Mouse (Mus musculus) R1 (cell line): ENCODE results near the gene 4930558K02Rik.
A peak's percentile ranks its signal among the peaks of the same experiment; 100 is the strongest.

Source experiments
- DNase-seq: peaks from one replicate; pipeline ENCODE4 v3.0.0-alpha.2; 2018; ENCODE audit warnings: low read depth, low spot score

Gene 4930558K02Rik

DNA sequence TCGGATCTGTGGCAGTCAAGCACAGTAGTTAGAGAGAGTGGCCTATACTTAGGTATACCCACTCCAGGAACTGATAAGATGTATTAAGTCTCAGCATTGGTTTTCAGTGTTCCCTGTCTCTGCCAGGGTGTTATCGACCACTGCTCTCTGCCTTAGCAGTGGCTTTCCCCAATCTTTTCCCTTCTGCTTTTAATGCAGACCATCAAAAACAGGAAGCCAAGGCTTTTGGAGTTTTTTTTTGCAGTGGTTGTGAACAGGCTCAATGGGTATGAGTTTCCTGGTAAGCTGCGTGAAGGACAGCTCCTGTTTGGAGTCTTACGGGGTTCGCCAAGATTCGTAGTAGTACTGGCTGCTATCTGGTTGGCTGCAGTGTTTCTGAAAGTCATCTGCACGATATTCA, 13.0 kb upstream of the 4930558K02Rik start:
- no peak for DNase-seq

DNA sequence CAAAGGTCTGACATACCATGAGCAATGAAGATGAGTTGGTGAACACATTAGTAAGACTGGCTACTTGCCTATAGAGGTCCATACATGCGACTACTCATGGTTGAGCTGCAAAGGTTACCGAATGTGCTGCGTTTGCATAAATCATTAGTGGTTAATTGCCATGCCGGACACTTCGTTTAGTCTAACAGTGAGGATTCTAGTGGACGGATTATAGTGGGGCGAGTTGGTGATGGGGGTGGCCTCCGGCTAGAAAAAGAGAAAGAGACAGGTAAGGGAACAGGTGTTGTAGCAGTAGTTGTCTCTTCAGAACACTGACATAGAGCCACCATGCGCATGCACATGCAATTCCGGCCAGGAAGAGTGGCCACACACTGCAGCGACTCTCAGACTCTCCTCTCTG, 12.4 kb upstream of the 4930558K02Rik start:
- DNase-seq, result no peak

DNA sequence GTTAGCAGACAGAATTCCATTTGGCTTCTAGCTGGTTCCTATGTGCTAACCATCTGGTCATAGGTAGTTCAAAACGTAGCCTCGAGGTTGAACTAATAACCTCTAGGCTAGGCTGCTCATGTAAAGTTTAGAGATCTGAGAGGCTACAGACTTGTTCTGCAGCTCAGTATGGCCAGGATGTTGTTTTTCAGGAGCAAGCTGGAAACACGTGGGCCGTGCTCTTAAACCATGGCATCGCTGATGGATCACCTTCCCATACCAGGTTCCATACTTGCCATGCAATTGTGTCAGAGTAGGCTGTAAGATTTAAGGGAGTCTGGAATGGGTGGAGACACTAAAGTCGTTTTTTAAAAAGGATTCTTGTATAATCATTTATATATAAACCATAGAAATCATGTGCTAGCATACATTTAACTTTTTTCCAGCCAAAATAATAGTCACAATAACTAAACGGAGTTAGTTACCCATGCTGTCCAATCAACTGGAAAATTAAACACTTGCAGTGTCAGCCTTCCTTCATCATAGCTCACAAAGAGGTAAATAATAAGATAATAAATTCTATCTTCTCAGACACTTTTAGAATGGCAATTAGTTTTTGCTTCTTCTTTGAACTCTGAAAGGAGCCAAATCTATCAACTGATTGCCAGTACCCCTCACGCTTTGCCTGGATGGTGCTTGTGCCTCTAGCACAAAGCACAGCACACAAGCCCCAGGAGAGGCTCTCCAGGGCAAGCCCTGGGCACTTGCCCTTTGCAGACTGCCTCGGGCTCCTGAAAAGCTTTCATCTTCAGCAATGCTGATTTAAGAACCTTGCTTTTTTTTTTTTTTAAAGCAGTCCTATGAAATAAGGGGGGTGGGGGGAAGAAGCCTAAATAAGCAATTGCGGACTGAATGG, 11.5 kb upstream of the 4930558K02Rik start:
- DNase-seq, result no peak

DNA sequence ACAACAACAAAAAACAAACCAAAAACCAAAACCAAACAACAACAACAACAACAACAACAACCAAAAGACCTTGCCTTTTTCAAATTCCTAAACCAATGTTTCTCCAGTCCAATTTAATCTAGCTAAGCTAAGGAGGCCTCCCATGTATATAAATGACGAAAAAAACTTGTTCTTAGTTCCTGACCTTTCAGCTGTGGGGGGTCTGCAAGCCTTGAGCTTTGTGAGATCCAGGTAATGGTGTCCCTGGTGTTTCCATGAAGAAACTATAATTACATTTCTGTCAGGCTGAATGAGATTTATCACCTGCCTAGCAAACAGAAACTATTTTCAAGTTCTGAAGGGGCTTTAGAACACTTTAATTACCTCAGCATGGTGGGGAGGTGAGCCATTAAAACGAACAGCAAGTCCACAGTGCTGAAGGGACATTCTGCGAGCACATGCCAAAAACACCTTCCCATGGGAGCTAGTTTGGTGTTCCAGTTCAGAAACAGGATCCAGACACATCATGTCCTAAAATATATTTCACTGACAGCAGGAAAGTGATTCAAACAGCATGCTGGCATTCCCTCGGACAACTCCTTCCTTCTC, 4.6 kb upstream of the 4930558K02Rik start:
- DNase-seq, result no peak

DNA sequence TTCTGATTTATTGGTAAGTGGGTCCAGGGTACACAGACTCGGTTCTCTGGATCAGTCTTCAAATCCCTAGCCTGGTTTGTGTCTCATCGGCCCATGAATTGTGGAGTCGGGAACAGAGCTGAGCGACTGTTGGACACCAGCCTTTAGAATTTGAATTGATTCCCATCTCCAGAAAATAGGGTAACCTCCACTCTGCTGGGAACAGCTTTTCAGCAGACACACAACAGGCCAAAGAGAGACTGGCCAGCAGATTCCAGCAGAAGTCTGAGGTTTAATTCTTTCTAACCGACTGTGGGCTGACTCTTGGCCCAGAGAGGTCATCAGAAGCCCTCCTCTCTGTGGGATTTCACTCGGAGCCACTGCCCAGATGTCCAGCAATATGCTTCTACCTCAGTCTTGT, 4.0 kb upstream of the 4930558K02Rik start:
- no peak for DNase-seq

DNA sequence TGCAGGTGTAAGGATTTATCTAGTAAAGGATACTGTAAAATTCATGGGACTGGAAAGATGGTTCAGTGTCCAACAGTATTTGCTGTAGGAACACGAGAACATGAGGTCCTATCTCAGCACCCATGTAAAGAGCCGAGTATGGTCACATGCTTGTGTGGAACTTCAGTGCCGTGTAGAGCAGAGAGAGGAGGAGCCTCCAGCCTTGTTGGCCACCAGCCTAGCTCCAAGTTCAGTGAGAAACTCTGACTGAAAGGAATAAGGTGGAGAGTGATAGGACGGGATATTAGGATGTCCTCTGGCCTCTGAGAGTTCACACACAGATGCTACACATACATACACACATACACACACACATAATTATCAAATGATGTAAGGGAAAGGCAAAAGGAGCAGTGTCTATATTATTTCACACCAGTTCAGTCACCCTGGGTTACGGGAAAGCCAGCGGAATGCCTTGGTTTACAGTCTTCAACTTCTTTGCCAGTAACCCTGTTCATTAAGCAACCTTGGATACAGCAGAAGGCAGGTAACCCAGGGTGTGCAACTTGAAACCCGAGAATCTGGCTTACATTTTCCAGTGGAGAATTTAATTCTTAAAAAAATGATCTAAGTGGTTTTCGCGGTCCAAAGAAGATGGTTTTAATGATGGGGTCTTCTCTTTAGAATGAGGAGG, 1.3 kb upstream of the 4930558K02Rik start:
- DNase-seq, result no peak

DNA sequence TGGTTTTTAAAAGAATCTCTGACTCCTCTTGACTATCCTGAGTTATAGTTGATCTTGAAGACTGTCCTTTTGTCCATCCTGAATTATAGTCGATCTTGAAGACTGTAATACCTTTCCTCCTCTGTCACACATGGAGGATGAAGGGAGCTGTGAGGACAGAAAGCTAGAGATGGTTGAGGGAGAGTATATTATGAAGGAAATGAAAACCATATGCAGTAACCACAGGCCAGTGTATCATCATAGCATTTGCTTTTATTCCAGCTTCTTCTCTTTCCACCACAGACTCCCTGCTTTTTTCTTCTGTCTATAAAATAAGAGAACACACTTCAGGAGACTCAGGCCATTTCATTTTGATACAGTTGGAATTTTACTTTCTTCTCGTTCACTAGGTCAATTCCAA, 610 bp upstream of the 4930558K02Rik start:
- no peak for DNase-seq

DNA sequence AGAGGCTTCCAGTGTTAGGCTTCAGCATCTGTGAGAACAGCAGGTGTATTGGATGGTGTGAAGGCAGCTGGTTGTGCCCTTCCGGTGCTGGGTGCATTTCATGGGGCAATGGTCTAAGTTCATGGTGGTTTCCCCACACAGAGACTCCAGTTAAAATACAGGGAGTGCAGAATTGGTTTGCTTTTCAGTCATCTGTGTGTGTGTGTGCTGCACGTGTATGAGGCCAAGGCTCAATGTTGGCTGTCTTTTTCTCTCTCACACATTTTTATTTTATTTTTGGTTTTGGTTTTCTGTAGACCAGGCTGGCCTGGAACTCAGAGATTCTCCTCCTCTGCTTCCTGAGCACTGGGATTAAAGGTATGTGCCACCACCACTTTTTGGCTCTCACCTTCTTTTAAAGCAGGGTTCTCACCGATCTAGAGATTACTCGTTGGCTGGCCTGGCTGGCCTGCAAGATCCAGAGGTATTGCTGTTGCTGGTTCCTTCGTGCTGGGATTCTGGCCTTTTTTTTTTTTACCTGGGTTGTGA, 1.2 kb downstream of the 4930558K02Rik start:
- DNase-seq, result no peak

DNA sequence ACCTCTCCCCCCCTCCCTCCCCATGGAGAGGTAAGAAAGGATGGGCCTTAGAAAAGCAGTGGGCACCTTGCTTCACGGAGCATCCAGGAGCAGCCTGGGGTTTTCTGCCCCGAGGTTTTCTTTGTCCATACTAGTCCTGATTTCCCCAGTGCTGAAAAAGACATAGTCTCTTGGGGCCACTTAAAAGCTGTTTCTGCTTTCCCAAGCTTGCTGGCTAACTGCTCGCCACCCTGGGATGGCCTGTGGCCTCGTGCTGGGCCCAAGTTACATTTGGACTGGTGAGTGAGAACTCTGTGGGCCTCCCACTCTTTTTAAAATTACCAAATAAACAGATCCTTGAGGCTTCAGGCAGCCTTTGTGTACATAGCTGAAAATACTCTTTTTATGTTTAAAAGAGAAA, 2.1 kb downstream of the 4930558K02Rik start:
- DNase-seq, result no peak

DNA sequence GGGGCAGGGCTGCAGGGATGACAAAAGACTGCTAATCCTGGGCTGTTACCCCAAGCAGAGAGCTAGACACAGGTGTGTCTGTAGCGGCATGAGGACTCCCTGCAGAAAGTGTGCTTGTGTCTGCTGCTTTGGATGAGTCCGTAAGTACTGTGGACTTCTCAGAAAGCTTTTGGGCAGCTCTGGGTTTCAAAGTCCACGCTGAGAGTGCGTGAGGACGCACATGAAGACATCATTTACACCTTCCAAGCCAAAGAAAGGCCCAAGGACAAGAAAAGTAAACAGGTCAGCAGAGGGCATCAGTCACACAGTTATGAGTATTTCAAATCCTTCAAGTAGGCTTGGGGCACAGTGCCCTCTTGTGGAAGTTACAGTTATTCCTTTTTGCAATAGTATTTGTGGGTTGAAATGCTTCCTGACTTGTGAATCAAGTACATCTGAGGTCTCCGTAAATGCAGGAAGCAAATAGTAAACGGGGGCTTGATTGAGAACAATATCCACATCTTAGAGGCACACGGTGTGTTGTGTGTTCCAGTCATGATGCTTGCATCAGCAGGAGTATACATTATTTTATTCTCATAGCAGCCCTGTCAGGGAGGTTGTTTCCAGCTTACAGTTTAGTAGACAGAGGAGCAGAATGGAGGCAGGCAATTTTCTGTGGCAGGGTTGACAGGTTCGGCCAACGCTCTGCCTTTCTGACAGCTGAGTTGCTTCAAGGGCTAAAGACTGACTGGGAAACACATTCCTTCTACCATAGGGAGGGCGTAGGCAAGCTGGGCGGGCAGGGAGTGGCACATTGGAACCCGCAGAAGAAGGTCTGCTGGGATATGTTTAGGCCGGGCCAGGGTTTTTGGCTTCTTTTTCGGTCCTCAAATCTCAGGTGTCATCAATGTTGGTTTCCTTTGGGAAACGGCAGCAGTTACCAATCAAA, 2.9 kb downstream of the 4930558K02Rik start:
- DNase-seq, result peak; percentile 90

DNA sequence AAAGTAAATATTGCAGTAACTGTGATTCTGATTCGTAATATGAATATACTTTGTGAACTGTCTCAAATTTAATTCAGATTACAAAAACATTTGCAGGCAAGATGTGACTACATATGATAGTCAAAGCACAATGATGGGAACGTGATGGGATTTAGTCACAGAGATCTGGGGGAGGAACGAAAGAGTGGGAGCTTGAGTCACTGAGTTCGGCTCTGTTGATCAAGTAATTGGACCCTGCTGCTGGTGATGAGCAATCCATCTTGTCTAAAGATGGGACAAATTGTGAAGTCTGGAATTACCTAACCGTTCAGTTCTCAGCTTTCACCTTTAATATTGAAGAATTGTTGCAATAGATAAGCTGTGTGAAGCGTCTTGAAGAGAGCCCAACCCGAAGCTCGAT, 7.2 kb downstream of the 4930558K02Rik start:
- no peak for DNase-seq

DNA sequence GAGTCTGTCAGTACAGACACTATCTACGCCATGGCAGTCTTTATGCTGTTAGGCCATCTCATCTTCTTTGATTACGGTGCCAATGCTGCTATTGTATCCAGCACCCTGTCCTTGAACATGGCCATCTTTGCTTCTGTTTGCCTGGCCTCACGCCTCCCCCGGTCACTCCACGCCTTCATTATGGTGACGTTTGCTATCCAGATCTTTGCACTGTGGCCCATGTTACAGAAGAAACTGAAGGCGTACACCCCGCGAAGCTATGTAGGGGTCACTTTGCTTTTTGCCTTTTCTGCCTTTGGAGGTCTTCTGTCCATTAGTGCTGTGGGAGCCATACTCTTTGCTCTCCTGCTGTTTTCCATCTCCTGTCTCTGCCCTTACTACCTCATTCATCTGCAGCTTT, 8.6 kb downstream of the 4930558K02Rik start:
- DNase-seq, result no peak

DNA sequence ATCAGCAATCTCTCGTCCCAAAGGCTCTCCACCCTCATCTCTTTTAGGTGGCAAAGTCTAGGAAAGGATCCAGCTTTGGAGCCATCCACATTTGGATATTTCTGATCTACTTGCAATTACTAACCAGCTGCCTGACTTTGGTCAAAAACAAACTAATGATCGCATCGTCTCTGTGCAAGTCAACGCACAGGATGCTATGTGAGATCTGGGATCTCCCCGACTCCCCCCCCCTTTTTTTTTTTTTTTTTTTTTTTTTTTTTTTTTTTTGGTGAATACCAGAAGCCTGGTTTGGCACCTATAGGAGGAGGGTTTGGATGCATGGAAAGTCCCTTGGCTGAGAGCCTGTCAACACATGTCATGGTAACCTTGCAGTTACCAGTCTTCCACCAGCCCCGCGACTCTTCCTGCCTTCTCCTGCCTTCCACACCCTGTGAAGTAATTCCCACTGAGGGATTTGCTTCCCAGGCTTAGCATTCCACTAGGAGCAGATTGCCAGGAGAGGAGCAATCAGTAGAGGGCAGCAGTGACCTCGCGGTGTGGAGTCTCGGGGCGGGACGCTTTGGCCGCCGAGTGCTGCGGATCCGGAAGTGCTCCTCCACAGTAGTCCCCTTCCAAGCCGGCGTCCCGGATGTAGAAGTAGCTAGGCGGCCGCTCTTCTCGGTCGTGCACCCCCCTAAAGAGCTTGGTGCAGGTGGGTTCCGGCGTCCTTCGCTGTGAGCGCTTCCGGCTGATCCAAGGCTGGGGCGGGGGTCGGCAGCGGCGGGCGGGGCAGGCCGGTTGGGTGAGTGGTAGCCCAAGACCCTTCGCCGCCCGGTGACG, 10.6 kb downstream of the 4930558K02Rik start, which contains the start of gene Pigc:
TSS of gene Pigc (plus strand) at position 598 of the 819 bp plus-strand sequence.
- DNase-seq, result peak; percentile 97

DNA sequence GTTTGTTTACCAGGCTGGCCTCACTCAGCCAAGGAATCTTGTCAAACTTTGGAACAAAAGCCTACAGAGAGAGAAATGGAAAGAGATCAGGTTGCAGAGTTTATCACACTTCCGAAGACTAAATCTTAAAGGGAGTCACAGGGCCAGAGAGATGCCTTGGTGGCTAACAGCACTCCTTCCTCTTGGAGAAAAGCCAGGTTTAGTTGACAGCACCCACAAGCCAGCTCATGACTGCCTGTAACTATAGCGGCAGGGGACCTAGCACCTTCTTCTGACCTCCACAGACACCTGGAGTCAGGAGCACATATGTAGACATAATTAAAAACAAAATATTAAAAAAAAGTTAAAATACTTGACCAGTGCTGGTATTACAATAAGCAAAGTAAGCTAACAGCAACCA, 11.5 kb downstream of the 4930558K02Rik start:
- DNase-seq, result no peak

DNA sequence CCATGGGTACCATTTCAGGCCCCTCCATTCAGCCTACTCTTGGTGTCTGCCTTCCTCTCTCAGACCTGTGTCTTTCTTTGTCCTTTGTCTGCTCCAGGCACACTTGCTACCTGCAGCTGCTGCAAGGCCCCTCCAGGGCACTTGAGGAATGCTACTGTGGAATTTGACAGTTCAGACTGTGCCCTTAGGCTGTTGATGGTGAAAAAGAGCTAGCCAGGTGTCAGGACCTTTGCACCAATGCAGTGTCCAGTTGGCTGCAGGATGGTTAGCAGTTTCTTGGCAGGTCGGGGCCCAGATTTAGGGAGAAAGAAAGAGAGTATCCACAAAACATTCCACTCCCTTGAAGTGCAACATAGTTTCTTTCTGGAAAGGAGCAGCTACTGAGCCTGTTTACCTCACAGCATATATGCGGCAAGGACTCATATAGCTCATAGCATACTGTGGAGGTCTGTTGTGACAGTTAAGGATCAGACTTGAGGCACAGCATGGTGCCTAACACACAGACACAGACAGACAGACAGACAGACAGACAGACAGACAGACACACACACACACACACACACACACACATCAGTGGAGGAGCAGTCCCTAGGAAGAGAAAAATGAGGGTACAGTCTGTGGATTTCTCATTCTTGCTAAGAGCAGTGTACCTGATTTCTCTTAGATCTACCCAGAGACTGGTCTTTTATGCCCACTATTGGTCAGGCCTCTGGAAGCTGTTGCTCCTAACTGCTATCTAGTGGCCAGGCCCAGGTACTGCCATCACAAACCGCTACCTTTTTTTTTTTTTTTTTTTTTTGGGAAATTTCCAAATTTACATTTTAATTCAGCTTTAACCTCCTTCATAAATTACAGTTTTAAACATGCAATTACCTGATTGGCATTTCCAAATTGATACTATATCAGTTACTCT, 16.7 kb downstream of the 4930558K02Rik start:
- peak; percentile 63 for DNase-seq

DNA sequence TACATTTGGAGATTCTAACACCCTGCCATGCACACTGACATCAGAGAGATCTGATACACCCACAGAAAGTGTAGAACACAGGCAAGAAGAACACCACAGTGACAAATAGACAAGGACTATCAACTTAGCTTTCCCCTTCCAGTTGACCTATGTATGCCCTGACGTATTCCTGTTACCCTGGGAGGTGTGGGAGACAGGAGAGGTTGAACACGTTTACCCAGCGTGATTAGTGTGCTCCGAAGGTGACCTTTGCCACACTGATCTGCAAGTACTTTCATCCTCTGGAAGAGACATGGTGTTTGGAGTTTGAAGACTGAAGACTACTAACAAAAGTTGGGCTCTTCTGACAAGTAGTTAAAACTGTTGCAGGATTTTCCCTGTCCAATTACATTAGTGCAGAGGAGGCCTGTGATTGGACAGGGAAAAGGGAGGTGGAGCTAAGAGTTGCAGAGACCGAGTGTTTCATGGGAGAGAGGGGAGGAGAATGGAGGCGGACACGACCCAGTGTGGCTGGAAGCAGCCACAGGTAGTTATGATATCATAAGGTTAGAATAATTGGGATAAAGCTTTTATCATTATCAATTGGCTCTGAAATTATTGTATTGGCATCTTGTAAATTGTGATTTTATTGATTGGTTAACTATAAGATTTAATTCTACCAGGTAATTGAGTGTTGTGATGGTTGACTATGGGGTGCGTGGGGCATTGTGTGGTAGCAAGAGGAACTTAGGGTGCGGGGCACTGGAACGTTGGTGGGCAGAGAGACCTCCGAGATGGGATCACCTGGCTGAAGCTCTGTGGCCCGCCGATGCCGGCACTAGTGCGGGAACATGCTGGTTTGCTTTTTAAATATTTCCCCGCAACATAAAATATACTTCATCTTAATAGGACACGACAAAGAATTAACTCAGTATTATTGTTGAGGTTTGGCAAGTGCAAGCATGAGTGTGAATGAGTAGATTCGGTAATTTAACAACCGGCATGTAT, 21.2 kb downstream of the 4930558K02Rik start:
- peak; percentile 52 for DNase-seq

DNA sequence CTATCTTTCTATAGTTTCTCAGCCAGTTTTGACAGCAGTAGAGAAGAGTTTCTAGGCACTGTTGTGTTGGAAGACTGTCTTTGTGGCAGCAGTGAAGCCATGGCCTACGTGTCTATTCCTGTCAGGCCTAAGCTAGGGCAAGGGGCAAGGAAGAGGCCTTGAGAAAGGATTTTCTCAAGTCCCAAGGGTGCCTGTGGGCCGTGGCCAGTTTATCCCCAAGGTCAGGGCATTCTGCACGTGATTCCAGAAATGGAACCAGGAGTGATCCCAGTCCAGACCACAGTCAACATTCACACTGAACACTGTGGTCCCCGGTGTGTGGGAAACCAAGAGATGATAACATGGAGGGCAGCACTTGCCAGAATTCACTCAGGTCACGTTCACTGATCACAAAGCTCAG, 23.6 kb downstream of the 4930558K02Rik start:
- no peak for DNase-seq

DNA sequence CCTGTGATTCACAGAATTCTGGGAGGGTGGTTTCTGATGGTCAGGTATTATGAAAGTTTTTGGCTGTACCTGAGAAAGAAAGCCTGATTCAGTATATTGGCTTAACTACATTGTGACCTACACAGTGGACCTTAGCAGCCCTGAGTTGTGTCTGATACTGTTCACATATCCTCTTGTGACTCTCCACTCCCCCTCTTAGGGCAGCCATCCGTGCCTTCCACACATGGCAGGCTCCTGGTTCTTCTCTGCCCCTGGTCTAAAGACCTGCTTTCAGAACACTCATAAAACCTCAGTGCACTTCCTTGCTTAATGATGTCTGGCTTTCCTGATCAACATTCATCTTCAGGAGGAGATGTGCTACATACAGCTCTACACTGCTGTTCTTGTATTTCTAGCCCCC, 26.8 kb downstream of the 4930558K02Rik start:
- no peak for DNase-seq
